Comparison of ENCODE assay signal across 22 mouse cellular contexts in the genomic region with DNA sequence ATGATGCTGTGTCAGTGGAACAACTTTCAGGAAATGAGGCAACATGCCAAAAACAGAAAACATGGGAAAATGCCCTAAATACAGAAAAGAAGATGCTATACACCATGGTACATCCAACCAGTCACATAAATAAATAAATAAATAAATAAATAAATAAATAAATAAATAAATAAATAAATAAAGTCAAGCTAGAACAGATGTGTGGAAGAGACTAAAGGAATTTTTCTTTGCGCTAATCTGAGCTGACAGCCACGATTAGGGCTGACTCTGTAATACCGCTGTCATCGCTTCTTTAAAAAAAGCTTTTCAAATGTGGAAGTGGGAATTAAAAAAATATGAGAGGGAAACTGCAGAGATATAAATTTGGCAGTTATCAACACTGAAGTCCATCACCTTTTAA.
DNase-seq lines count a peak whose midpoint lies in the region; ATAC-seq and TF ChIP-seq lines count a peak whose summit lies in the region.
"Had no signal": no experiment of that assay in that cellular context is flagged by ENCODE, and none has a peak within 500 bp of the region (broad histone marks: within the 10 kb centered on the region; RNA-seq: fewer than 3 reads in every experiment).

No protein-coding gene starts in this region.

- no peak overlapping the region for H3K4me2 ChIP-seq in embryonic facial prominence, embryonic 15.5 days (replicated peaks)
- H3K4me2 ChIP-seq in midbrain, embryonic 14.5 days (ENCODE audit: low read length), result no peak overlapping the region
- H3K4me2 ChIP-seq in midbrain, embryonic 11.5 days, result no peak overlapping the region
- H3K4me2 ChIP-seq in midbrain, postnatal 0 days (ENCODE audit: low read depth, low read length, poor library complexity, severe bottlenecking), result no peak overlapping the region
- H3K4me2 ChIP-seq: embryonic facial prominence, embryonic 12.5 days; forebrain, embryonic 13.5 days; heart, embryonic 11.5 days; hindbrain, embryonic 12.5 days; hindbrain, embryonic 15.5 days had no signal

- H3K9ac ChIP-seq in embryonic facial prominence, embryonic 15.5 days, result no peak overlapping the region
- H3K9ac ChIP-seq in midbrain, embryonic 14.5 days (replicated peaks; ENCODE audit: low read length), result no peak overlapping the region
- no peak overlapping the region for H3K9ac ChIP-seq in midbrain, embryonic 11.5 days (ENCODE audit: low read length)
- no peak overlapping the region for H3K9ac ChIP-seq in midbrain, postnatal 0 days (replicated peaks; ENCODE audit: low read length, poor library complexity, severe bottlenecking)
- H3K9ac ChIP-seq: embryonic facial prominence, embryonic 12.5 days; forebrain, embryonic 13.5 days; forebrain, postnatal 0 days; hindbrain, embryonic 12.5 days; hindbrain, embryonic 15.5 days had no signal

- H3K27ac ChIP-seq in embryonic facial prominence, embryonic 15.5 days (replicated peaks), result no peak overlapping the region
- no peak overlapping the region for H3K27ac ChIP-seq in embryonic facial prominence, embryonic 10.5 days (replicated peaks)
- no peak overlapping the region for H3K27ac ChIP-seq in midbrain, embryonic 14.5 days (replicated peaks; ENCODE audit: low read depth, low read length)
- H3K27ac ChIP-seq in midbrain, embryonic 11.5 days (ENCODE audit: low read depth, low read length), result no peak overlapping the region
- no peak overlapping the region for H3K27ac ChIP-seq in midbrain, postnatal 0 days (ENCODE audit: low read depth, low read length)
- H3K27ac ChIP-seq: embryonic facial prominence, embryonic 12.5 days; forebrain, embryonic 13.5 days; gastrocnemius, adult 2 months; hindbrain, embryonic 12.5 days; hindbrain, embryonic 15.5 days had no signal

- no peaks in the 10 kb centered on the region for H3K9me3 ChIP-seq in embryonic facial prominence, embryonic 15.5 days (replicated peaks)
- H3K9me3 ChIP-seq in embryonic facial prominence, embryonic 10.5 days, result no peaks in the 10 kb centered on the region
- no peaks in the 10 kb centered on the region for H3K9me3 ChIP-seq in midbrain, embryonic 14.5 days (ENCODE audit: control insufficient read depth, low read length)
- H3K9me3 ChIP-seq in midbrain, embryonic 11.5 days (ENCODE audit: control insufficient read depth, low read length), result no peaks in the 10 kb centered on the region
- H3K9me3 ChIP-seq in midbrain, postnatal 0 days (ENCODE audit: low read length), result no peaks in the 10 kb centered on the region
- H3K9me3 ChIP-seq: embryonic facial prominence, embryonic 12.5 days; forebrain, embryonic 13.5 days; hindbrain, embryonic 12.5 days; hindbrain, embryonic 15.5 days had no signal

- DNase-seq in embryonic facial prominence, embryonic 10.5 days (ENCODE audit: low spot score), result no peak
- DNase-seq in midbrain, embryonic 14.5 days, result no peak
- DNase-seq in midbrain, embryonic 11.5 days (ENCODE audit: low spot score, missing footprints), result no peak
- no peak for DNase-seq in midbrain, postnatal 0 days (ENCODE audit: low spot score)
- DNase-seq in layer of hippocampus, postnatal 10 days (ENCODE audit: low spot score in 2 of 2), result no peak
- DNase-seq: adrenal gland, postnatal 10 days; adrenal gland, postnatal 36 days; cerebellum, adult 18-20 months; cerebellum, adult 9-10 months; cerebellum, postnatal 14 days; forebrain, postnatal 0 days; gastrocnemius, adult 2 months; gastrocnemius, postnatal 14 days; heart, adult 11 months had no signal

- 52% methylated on average over 4 of the region's 4 CpGs for WGBS in embryonic facial prominence, embryonic 15.5 days
- WGBS in embryonic facial prominence, embryonic 10.5 days, result 86% methylated on average over 4 of the region's 4 CpGs
- 64% methylated on average over 4 of the region's 4 CpGs for WGBS in midbrain, embryonic 14.5 days
- 91% methylated on average over 4 of the region's 4 CpGs for whole genome bisulfite sequencing in midbrain, embryonic 11.5 days
- 55% methylated on average over 4 of the region's 4 CpGs for WGBS in midbrain, postnatal 0 days

- no peak for TF ChIP-seq CTCF in midbrain, postnatal 0 days (IDR thresholded peaks at IDR 0.05)

- no peaks in the 10 kb centered on the region for H3K4me1 ChIP-seq in embryonic facial prominence, embryonic 15.5 days
- H3K4me1 ChIP-seq in embryonic facial prominence, embryonic 10.5 days, result no peaks in the 10 kb centered on the region
- 0 out of 2 replicates have a peak, but pooled peaks cover 3% of the 10 kb centered on the region for H3K4me1 ChIP-seq in midbrain, embryonic 14.5 days (ENCODE audit: control insufficient read depth, insufficient read depth, low read length)
- no peaks in the 10 kb centered on the region for H3K4me1 ChIP-seq in midbrain, embryonic 11.5 days (ENCODE audit: control insufficient read depth, insufficient read depth, low read length)
- H3K4me1 ChIP-seq in midbrain, postnatal 0 days (ENCODE audit: insufficient read depth, low read length), result no peaks in the 10 kb centered on the region
- H3K4me1 ChIP-seq: embryonic facial prominence, embryonic 12.5 days; hindbrain, embryonic 12.5 days; hindbrain, embryonic 15.5 days had no signal

- no peak overlapping the region for H3K4me3 ChIP-seq in embryonic facial prominence, embryonic 15.5 days (replicated peaks)
- no peak overlapping the region for H3K4me3 ChIP-seq in embryonic facial prominence, embryonic 10.5 days
- H3K4me3 ChIP-seq in midbrain, embryonic 14.5 days (replicated peaks; ENCODE audit: low read depth, low read length), result no peak overlapping the region
- no peak overlapping the region for H3K4me3 ChIP-seq in midbrain, embryonic 11.5 days (ENCODE audit: low read depth, low read length)
- H3K4me3 ChIP-seq in midbrain, postnatal 0 days (ENCODE audit: low read depth, low read length), result no peak overlapping the region
- H3K4me3 ChIP-seq: embryonic facial prominence, embryonic 12.5 days; erythroblast, embryonic 14.5 days; forebrain, embryonic 13.5 days; gastrocnemius, adult 2 months; hindbrain, embryonic 12.5 days; hindbrain, embryonic 15.5 days had no signal

- peak; percentile 43; the same call in 1 of the 2 replicates for ATAC-seq in embryonic facial prominence, embryonic 15.5 days (ENCODE audit: insufficient number of reproducible peaks, low FRiP score, low TSS enrichment, low read depth)
- ATAC-seq in midbrain, embryonic 14.5 days (ENCODE audit: low FRiP score, low TSS enrichment), result peak; percentile 31; the same call in 1 of the 2 replicates
- ATAC-seq in midbrain, embryonic 11.5 days (ENCODE audit: low FRiP score), result no peak
- 0 out of 2 replicates have a peak, but pooled peaks have one; percentile 41 for ATAC-seq in midbrain, postnatal 0 days (ENCODE audit: low FRiP score)
- ATAC-seq: activated CD4-positive, CD25-positive, alpha-beta regulatory T cell, adult 4 months; forebrain, embryonic 13.5 days; forebrain, postnatal 0 days had no signal

- no peaks in the 10 kb centered on the region for H3K36me3 ChIP-seq in embryonic facial prominence, embryonic 15.5 days
- no peaks in the 10 kb centered on the region for H3K36me3 ChIP-seq in embryonic facial prominence, embryonic 10.5 days (replicated peaks)
- H3K36me3 ChIP-seq in midbrain, embryonic 14.5 days (ENCODE audit: control insufficient read depth, insufficient read depth, low read length), result no peaks in the 10 kb centered on the region
- H3K36me3 ChIP-seq in midbrain, embryonic 11.5 days (ENCODE audit: control insufficient read depth, insufficient read depth, low read length), result no peaks in the 10 kb centered on the region
- no peaks in the 10 kb centered on the region for H3K36me3 ChIP-seq in midbrain, postnatal 0 days (ENCODE audit: insufficient read depth, low read length)
- H3K36me3 ChIP-seq: embryonic facial prominence, embryonic 12.5 days; hindbrain, embryonic 12.5 days; hindbrain, embryonic 15.5 days had no signal

- no peaks in the 10 kb centered on the region for H3K27me3 ChIP-seq in embryonic facial prominence, embryonic 15.5 days
- H3K27me3 ChIP-seq in embryonic facial prominence, embryonic 10.5 days (replicated peaks; ENCODE audit: low read depth, poor library complexity, severe bottlenecking), result no peaks in the 10 kb centered on the region
- no peaks in the 10 kb centered on the region for H3K27me3 ChIP-seq in midbrain, embryonic 14.5 days (ENCODE audit: control insufficient read depth, insufficient read depth, low read length)
- no peaks in the 10 kb centered on the region for H3K27me3 ChIP-seq in midbrain, embryonic 11.5 days (ENCODE audit: control insufficient read depth, insufficient read depth, low read length)
- no peaks in the 10 kb centered on the region for H3K27me3 ChIP-seq in midbrain, postnatal 0 days (ENCODE audit: insufficient read depth, low read length)
- H3K27me3 ChIP-seq: embryonic facial prominence, embryonic 12.5 days; forebrain, embryonic 13.5 days; hindbrain, embryonic 12.5 days; hindbrain, embryonic 15.5 days had no signal
